In genomic region chr13:31396216-31396910, GRCm38 (mm10) we compare ENCODE assay signal across 27 mouse cellular contexts.
DNase-seq lines count a peak whose midpoint lies in the region; ATAC-seq lines count a peak whose summit lies in the region.
"Had no signal": no experiment of that assay in that cellular context is flagged by ENCODE, and none has a peak within 500 bp of the region (broad histone marks: within the 10 kb centered on the region; RNA-seq: fewer than 3 reads in every experiment).

No protein-coding gene starts in this region.

- no peak overlapping the region for H3K9ac ChIP-seq in hindbrain, embryonic 13.5 days
- H3K9ac ChIP-seq in midbrain, embryonic 15.5 days = no peak overlapping the region
- H3K9ac ChIP-seq: embryonic facial prominence, embryonic 15.5 days; forebrain, embryonic 15.5 days; heart, embryonic 12.5 days; hindbrain, embryonic 15.5 days; limb, embryonic 15.5 days; stomach, embryonic 15.5 days had no signal

- H3K4me3 ChIP-seq in hindbrain, embryonic 10.5 days = no peak overlapping the region
- H3K4me3 ChIP-seq in hindbrain, embryonic 13.5 days = no peak overlapping the region
- no peak overlapping the region for H3K4me3 ChIP-seq in midbrain, embryonic 15.5 days
- H3K4me3 ChIP-seq: embryonic facial prominence, embryonic 15.5 days; forebrain, embryonic 15.5 days; heart, embryonic 12.5 days; hindbrain, embryonic 15.5 days; limb, embryonic 15.5 days; stomach, embryonic 15.5 days had no signal

- no peaks in the 10 kb centered on the region for H3K36me3 ChIP-seq in hindbrain, embryonic 10.5 days
- H3K36me3 ChIP-seq in hindbrain, embryonic 13.5 days = no peaks in the 10 kb centered on the region
- H3K36me3 ChIP-seq in midbrain, embryonic 15.5 days (replicated peaks) = no peaks in the 10 kb centered on the region
- H3K36me3 ChIP-seq: embryonic facial prominence, embryonic 15.5 days; forebrain, embryonic 15.5 days; heart, embryonic 12.5 days; hindbrain, embryonic 15.5 days; limb, embryonic 15.5 days; stomach, embryonic 15.5 days had no signal

- DNase-seq in hindbrain, embryonic 10.5 days (ENCODE audit: low spot score) = peak; percentile 6
- peak; percentile 7 for DNase-seq in A20 (ENCODE audit: low read depth, low spot score)
- peak; percentile 24 for DNase-seq in embryo, embryonic 9.5 days (ENCODE audit: extremely low spot score)
- no peak for DNase-seq in kidney, adult 9 months
- DNase-seq in right cerebral cortex, postnatal 14 days = no peak
- no peak for DNase-seq in lung, postnatal 25 days (ENCODE audit: low spot score)
- DNase-seq: adrenal gland, postnatal 25 days; cerebellum, adult 8-10 months; gastrocnemius, postnatal 10 days; heart, adult 18-20 months; heart, postnatal 10 days; kidney, postnatal 4 days; layer of hippocampus, adult 9-11 months; left cerebral cortex, postnatal 4 days; right cerebral cortex, postnatal 4 days; thymus, adult 18-20 months; thymus, postnatal 4 days had no signal

- WGBS in hindbrain, embryonic 10.5 days = 72% methylated on average over 5 of the region's 5 CpGs
- 79% methylated on average over 5 of the region's 5 CpGs for WGBS in hindbrain, embryonic 13.5 days
- 78% methylated on average over 5 of the region's 5 CpGs for WGBS in midbrain, embryonic 15.5 days

- H3K4me2 ChIP-seq in hindbrain, embryonic 13.5 days = no peak overlapping the region
- H3K4me2 ChIP-seq in midbrain, embryonic 15.5 days = no peak overlapping the region
- H3K4me2 ChIP-seq: embryonic facial prominence, embryonic 15.5 days; forebrain, embryonic 15.5 days; heart, embryonic 12.5 days; hindbrain, embryonic 15.5 days; limb, embryonic 15.5 days; stomach, embryonic 15.5 days had no signal

- H3K27ac ChIP-seq in hindbrain, embryonic 10.5 days = no peak overlapping the region
- no peak overlapping the region for H3K27ac ChIP-seq in hindbrain, embryonic 13.5 days
- H3K27ac ChIP-seq in midbrain, embryonic 15.5 days = no peak overlapping the region
- H3K27ac ChIP-seq: embryonic facial prominence, embryonic 15.5 days; forebrain, embryonic 15.5 days; hindbrain, embryonic 15.5 days; limb, embryonic 15.5 days; macrophage; stomach, embryonic 15.5 days had no signal

- no peaks in the 10 kb centered on the region for H3K9me3 ChIP-seq in hindbrain, embryonic 10.5 days
- no peaks in the 10 kb centered on the region for H3K9me3 ChIP-seq in hindbrain, embryonic 13.5 days
- H3K9me3 ChIP-seq in midbrain, embryonic 15.5 days = no peaks in the 10 kb centered on the region
- H3K9me3 ChIP-seq: embryonic facial prominence, embryonic 15.5 days; forebrain, embryonic 15.5 days; heart, embryonic 12.5 days; hindbrain, embryonic 15.5 days; limb, embryonic 15.5 days; stomach, embryonic 15.5 days had no signal

- peaks cover 12% of the 10 kb centered on the region; the same call in 1 of the 2 replicates for H3K4me1 ChIP-seq in hindbrain, embryonic 10.5 days (replicated peaks)
- no peaks in the 10 kb centered on the region for H3K4me1 ChIP-seq in hindbrain, embryonic 13.5 days (replicated peaks)
- no peaks in the 10 kb centered on the region for H3K4me1 ChIP-seq in midbrain, embryonic 15.5 days
- H3K4me1 ChIP-seq: embryonic facial prominence, embryonic 15.5 days; forebrain, embryonic 15.5 days; heart, embryonic 12.5 days; hindbrain, embryonic 15.5 days; limb, embryonic 15.5 days; stomach, embryonic 15.5 days had no signal

- ATAC-seq in hindbrain, embryonic 13.5 days (ENCODE audit: low FRiP score) = no peak
- ATAC-seq in midbrain, embryonic 15.5 days (replicated peaks) = peak; percentile 72
- ATAC-seq: forebrain, embryonic 15.5 days; intestine, embryonic 16.5 days had no signal

- H3K27me3 ChIP-seq in hindbrain, embryonic 10.5 days (ENCODE audit: insufficient read depth, poor library complexity, severe bottlenecking) = no peaks in the 10 kb centered on the region
- no peaks in the 10 kb centered on the region for H3K27me3 ChIP-seq in hindbrain, embryonic 13.5 days
- no peaks in the 10 kb centered on the region for H3K27me3 ChIP-seq in midbrain, embryonic 15.5 days (replicated peaks)
- H3K27me3 ChIP-seq: embryonic facial prominence, embryonic 15.5 days; forebrain, embryonic 15.5 days; heart, embryonic 12.5 days; hindbrain, embryonic 15.5 days; limb, embryonic 15.5 days; stomach, embryonic 15.5 days had no signal

Comparison
In these comparisons a context has a peak if more than half of its experiments do, and no peak if none do; other contexts are left out.
1. DNase-seq: peak in hindbrain, embryonic 10.5 days (single experiment), A20 (single experiment) and embryo, embryonic 9.5 days (single experiment); none in kidney, adult 9 months (single experiment), right cerebral cortex, postnatal 14 days (single experiment) and lung, postnatal 25 days (single experiment).